Mouse (Mus musculus): ENCODE data around the gene Sla2.
"Not testable (repeated sequence)": the region's sequence is repeated elsewhere in the genome, so short reads cannot be mapped to it uniquely, and the experiment has no call there.

Sla2 gene

DNA sequence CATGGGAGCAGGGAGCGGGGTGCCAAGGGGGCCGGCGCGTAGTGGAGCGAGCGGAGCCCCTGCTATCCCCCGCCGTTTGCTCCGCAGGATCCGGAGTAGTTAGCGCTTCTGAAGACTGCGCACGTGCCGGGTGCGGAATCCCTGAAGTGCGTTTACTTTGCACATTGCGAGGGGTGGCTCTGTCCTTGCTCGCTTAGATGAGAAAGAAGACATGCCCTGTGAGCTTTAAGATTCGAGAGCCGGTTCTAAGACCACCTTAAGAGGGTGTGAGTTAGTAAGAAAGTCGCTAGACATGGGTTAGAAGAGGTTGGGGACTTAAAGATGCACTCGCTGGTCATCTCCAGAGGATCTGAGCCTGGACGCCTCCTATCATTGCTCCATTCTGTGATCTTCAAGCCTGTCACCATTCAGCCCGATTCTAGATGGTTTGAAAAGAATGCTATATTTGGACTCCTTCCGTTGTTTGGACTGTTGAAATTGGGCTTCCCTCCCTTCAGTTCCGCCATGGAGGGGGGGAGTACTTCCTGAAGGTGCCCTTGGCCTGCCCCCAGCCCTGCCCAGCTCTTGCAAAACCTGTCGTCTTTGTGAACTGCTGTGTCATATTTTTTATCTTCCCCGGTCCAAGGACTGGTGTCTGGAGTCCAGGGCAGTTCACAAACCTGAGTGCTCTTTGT lies 23.4 kb downstream of the Sla2 start:
- peak; percentile 89 for DNase-seq

- peak; percentile 97 for DNase-seq
Measured at GRCm38 (mm10) chr2:156862772-156863486, 24.1 kb downstream of the Sla2 start, which contains the start of gene Rab5if. Gene Rab5if, plus strand, starts transcription at chr2:156863128.

DNA sequence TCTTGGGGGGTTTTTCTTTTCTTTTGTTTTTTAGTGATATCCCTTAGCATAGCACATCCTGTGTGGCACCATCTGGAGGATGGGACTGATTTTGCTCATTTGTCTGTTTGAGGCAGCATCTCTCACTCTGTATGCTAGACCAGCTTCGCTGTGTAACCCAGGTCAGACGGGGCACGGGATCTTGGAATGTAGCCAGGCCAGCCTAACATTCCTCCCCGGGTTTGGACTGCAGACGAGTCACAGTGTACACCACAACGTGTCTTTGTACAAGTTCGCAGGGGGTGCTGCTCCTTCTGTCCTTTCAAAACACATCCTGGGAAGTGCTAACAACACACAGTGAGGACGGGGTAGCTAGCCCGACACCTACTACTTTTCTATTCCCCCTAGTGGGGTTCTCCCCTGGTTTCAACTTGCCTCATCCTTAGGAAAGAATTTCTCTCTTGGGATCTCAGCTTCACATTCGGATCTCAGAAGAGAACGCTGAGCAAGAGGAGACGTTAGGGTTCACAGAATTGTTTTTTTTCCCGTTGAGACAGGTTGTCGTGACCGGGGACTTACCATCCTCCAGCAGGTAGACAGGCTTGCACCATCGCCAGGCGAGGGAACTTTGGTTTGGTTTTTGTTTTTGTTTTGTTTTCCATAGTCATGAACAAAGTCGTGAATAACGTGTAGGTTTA lies 24.8 kb downstream of the Sla2 start:
- no peak for DNase-seq

DNA sequence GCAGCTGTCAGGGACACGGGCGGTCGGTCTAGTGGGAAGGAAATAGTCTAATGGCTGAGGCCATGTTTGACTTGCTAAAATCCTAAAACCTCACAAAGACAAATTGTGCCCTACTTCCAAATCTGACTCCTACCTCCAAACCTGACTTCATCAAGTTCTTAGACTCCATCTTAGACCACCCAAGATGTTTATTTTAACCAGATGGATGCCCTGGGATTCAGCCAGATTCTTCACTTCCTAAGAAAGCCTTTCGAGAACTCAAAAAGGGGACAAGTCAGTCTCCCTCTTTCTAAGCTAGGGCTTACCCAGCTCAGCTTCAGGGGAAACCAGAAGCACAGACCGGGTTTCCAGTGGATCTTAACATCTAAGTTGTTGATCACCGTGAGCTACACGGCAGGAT lies 28.3 kb downstream of the Sla2 start:
- DNase-seq = no peak

- no peak for DNase-seq
Measured at GRCm38 (mm10) chr2:156857835-156858234, 29.2 kb downstream of the Sla2 start, which contains the start of gene 4930518I15Rik. Gene 4930518I15Rik, minus strand, starts transcription at chr2:156857946.

DNA sequence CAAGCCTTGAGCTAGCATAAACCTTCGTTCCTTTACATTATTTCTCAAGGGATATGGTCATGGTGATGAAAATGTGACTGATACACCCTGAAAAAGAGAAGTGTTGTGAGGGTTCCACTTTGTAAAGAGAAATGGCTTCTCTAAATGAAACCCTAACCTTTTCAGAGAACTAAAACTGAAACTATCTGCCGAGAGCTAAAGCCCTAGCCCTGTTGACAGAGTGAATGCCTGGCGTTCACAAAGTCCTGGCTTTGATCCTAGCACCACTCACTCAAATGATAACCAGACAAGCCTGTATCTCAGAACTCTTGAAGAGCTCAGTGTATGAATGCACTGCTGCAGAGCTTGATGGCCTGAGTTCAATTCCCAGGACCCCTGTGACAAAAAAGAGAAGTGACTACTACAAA lies 29.6 kb downstream of the Sla2 start:
- no peak for DNase-seq

- no peak for DNase-seq
Measured at GRCm38 (mm10) chr2:156856311-156856710, 30.7 kb downstream of the Sla2 start.

- DNase-seq = peak; percentile 71
Measured at GRCm38 (mm10) chr2:156853999-156854771, 32.8 kb downstream of the Sla2 start.

GRCm38 (mm10) chr2:156853584-156853983 lies 33.4 kb downstream of the Sla2 start:
- not testable (repeated sequence) for DNase-seq

DNA sequence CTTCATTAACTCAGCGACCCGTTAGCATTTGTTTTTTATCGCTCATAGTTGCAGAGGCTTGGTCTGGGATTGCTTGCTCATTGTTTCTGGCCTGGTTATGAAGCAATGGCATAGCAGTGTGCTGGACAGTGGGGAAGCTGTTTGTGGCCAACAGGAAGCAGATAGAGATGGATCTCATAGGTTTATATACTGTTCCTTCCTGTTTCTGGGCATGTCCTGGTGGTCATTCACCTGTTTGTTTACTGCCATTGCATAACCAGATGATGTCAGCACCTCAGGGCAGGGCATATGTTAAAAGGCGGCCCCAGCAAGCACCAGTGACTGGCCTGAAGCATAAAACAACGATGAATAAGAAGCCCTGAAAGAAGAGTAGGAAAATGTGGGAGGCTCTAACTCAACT lies 36.5 kb downstream of the Sla2 start:
- DNase-seq = no peak

GRCm38 (mm10) chr2:156848526-156849182 lies 38.3 kb downstream of the Sla2 start:
- DNase-seq = no peak

DNA sequence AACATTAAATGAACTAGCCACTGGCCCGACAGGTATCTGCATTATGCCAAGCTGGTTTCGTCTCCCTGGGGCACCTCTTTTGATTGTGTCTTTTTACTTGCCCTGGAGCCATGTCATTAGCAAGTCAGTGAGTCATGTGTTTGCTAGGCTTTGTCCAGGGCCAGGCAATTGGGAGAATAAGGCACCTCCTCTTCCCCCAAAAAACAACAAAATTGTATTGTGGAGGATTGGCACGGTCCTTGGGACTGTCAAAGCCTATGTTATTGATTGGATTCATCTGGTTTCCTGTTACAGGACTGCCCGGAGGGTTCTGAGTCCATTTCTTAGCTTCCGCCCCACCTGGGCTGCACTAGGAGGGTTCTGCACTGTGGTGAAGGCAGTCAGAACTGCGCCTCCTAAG lies 39.3 kb downstream of the Sla2 start:
- DNase-seq = no peak

DNA sequence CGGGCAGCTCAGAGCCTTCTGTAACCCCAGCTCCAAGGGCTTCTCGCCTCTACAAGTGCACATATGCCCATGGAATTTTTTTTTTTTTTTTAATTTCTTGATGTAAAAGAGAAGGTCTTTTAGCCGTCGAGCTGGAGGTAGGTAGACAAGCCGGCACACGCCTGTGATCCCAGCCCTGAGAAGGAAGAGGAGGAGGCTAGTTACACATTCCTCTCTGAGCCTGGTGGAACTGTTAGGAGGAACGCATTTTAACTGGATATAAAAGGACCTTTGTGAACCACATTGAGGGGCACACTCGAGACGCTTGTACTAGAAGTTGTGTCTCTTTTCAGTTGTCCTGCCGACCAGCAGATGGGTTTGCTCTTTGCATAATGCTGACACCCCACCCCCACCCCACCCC lies 42.3 kb downstream of the Sla2 start:
- no peak for DNase-seq

DNA sequence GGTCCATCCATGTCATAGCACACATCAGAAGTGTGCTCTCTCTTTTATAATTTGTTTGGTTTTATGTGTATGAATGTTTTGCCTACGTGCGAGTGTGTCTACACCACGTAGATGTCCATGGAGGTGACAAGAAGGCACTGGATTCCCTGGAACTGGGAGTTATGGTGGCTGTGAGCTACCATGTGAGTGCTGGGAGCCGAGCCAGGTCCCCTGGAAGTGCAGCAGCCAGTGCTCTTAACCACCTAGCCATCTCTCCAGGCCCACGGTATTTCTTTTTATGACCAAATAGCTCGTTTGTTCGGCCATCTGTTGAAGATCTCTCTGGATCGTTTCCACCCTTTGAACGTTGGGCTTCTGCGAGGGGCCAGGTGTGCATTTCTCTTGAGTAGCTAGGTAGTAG lies 43.7 kb downstream of the Sla2 start:
- no peak for DNase-seq

DNA sequence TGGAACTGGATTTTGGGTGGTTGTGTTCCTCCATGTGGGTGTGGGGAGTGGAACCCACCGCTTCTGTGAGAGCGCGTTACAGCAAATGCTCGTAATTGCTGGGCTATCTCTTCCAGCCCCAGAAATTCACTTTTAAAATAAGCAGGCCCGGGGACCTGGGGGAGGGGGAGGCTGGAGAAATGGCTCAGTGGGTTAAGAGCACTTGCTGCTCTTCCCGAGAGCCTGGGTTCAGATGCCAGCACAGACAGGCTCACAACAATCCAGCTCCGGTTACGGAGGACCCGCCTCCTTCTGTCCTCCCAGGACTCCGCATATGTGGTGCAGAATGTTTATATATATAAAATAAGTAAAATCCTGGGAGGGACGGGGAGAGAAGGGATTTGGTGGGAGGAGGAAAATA lies 44.3 kb downstream of the Sla2 start:
- DNase-seq = no peak

GRCm38 (mm10) chr2:156841841-156842706 lies 44.9 kb downstream of the Sla2 start:
- no peak for DNase-seq

DNA sequence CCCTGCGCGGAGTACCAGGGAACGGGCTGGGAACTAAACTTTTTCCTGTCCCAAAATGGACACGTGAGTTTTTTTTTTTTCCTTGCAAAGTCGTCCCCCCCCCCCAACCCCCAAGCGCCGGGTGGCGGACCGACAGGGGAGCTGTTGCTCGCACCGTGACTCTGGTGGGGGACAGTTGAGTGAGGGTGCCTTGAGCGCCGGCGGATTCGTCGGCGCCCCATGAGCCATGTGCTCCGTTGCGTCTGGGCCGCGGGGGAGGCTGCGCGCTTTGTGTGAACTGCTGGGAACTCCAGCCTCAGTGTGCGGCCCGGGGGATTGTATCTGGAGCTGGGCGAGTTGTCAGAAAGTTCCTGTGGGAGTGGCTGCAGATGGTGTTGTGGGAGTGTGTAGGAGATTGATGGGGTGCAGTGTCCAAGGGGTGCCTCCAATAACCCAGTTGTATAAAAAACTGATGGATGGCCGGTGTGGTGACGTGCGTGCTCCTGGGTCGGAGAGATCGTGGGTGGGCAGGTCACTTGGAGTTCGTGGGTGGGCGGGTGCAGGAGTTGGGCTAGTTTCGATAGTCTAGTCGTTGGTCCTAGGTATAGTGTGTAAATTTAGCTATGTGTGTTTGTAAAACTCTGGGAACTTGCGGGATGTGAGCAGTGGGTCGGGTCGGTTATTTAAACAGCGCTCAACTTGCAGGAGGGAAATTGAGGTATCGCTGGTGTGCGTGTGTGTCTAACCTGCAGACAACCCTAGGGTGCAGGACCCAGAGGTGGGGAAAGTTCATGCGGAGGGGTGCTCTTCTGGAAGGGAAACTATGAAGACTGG lies 45.8 kb downstream of the Sla2 start:
- DNase-seq = peak; percentile 51

- DNase-seq = no peak
Measured at GRCm38 (mm10) chr2:156840301-156841027, 46.5 kb downstream of the Sla2 start.

DNA sequence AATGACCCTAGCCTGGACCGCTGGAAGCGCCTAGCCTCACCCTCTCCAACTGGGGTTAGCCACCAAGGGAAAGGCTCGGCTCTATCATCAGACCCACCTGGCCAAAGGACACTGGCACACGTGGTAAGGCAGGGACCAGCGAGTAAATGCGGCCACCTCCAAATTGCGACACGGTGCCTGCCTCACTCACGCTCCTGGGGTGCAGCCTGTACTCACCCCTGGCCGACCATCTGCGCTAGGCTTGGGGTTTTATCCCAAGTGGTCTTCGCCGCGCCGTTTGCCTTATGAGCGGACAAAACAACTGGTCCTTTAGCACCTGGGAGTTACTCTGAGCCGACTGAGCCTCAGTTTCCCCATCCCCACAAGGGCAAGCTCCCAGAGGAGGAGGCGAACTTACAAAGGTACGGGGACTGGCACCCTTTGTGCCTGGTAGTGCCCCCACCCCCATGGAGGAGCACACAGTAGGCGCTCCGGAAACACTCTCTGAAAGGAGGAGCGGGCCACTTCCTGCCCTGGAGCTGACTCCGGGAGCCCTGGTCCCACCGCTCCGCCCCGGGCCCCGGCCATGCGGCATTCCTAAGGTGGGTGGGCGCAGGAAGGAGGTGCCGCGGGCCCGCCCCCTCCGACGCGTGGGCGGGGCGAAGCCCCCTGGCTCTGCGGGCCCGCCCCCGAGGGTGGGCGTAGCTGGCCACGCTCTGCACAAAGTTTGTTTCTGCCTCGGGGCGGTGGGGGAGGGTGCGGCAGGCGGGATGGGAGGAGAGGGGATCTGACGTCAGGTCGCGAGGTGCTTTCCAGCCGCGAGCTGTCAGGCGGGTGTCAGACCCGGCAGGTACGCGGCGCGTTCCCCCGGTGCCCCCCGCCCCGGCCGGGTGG lies 47.4 kb downstream of the Sla2 start, which contains the start of gene Tgif2:
Tgif2 (plus strand) TSS at position 689 of the 873 bp plus-strand sequence.
- DNase-seq = peak; percentile 70
